Mouse (Mus musculus) adrenal gland, postnatal 25 days (tissue): Measurements from ENCODE around the gene Slc4a5. TPM values are rescaled to one million over a fixed set of nuclear protein-coding genes. Genes with fewer than 3 reads are reported as not detected.
"Not testable (repeated sequence)": the region's sequence is repeated elsewhere in the genome, so short reads cannot be mapped to it uniquely, and the experiment has no call there.

Source experiments
- DNase-seq: peaks from one replicate; pipeline ENCODE4 v3.0.0; 2021; ENCODE audit warnings: mixed read lengths
- total RNA-seq: library from RNA; stranded (reverse); gene quantifications from 2 replicates; pipeline ENCODE4 v1.2.3, GENCODE M21; 2021

Gene Slc4a5
- total RNA-seq, 1 experiment from 2014 or later, result 0.12 TPM

GRCm38 (mm10) chr6:83312021-83312420 is 92.4 kb downstream of the Slc4a5 start:
- DNase-seq, result no peak

DNA sequence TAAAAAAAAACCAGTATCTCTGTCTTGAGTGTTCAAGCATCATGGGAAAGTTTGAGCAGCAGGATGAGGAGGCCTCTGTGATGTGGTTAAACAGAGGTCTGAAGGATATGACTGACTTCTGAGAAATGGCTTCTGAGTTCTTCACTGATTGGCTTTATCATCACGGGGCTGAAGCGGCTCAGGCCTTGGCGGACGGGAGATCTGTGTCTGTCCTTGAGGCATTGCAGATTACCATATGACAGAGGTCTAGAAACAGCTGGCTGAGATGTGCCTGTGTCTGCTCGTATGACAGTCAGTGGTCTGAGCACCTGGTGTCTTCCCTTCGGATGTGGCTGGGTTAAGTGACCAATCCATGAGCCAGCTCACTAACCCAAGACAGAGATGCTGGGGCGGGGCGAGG is 92.9 kb downstream of the Slc4a5 start:
- peak; percentile 25 for DNase-seq

DNA sequence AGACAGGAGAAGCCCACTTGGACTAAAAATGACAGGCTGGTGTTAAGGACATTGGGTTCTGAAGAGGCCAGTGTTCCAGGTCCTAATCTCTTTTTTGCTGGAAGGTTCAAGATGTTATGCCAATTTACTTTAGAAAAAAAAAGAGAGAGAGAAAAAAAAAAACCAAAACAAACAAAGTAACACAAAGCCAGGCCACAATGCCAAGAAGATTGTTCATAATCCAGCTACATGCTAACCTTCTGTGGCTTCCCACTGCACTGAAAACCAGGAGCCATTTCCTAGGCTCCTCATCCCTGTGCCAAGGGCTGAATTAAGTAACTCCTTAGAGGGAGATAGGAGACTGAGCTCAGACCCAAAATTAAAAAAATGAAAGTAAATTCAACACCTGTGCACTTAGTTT is 95.7 kb downstream of the Slc4a5 start:
- no peak for DNase-seq

GRCm38 (mm10) chr6:83316022-83316421 is 96.4 kb downstream of the Slc4a5 start:
- DNase-seq, result no peak

DNA sequence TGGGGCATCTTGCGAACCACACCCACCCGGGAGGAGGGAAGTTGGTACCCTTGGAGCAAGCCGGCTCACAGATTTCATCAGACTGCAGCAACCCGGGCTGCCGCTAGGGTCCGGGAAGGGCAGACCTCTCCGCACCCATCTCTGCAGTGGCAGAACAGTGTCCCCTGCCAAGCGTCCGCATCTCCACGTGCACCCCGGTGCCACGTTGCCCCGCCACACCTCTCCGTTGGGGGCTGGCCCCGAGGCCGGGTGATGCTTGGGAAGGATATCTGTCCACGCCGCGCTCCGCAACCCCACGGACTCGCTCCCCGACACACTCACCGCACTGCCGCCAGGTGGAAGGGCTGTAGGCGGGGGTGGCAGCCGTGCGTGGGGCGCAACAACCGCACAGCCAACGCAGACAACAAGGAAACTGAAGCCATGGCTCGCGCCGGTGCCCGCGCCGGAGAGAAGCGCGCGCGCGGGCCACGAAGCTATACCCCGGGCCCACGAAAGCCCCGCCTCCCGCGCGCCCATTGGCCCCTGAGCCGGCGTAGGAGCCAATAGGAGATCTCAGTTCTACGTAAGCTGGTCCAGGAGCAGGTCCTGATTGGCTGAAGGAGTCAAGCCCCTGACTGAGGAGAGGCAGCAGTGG is 97.6 kb downstream of the Slc4a5 start:
- DNase-seq, result peak; percentile 92

DNA sequence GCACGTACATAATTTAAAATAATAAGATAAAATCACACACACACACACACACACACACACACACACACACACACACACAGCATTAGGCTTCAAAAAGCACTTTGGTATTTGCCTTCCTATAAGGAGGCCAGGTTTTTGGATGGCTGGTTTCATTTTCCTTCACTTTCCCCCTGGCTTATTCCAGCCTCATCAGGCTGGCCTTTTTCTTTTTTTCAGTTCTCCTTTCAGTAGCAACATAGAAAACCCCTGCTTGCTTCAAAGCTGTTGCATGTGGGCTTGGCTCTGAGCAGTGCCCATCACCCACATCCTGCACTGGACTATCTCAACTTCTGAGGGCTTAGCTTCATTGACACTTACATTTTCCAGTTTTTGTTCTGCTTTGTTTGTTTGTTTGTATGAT is 102.3 kb downstream of the Slc4a5 start:
- no peak for DNase-seq

DNA sequence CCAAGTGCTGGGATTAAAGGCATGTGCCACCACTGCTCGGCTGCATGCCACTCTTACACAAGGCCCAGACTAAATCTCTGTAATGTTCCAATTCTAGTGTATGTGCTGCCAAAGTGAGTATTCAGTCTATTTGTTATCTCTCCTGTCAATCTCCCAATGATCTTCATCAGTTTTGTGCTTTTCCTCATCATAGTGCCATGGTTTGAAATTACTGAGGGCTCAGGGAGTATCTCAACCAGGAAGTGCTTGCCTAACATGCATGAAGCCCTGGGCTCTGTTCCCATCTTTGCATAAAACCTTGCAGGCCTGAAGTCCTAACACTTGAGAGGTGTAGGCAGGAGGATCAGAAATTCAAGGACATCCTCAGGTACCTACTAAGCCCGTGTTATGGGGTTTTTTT is 103.2 kb downstream of the Slc4a5 start:
- DNase-seq, result no peak

- no peak for DNase-seq
Observed at GRCm38 (mm10) chr6:83323652-83324419, 104.2 kb downstream of the Slc4a5 start.

DNA sequence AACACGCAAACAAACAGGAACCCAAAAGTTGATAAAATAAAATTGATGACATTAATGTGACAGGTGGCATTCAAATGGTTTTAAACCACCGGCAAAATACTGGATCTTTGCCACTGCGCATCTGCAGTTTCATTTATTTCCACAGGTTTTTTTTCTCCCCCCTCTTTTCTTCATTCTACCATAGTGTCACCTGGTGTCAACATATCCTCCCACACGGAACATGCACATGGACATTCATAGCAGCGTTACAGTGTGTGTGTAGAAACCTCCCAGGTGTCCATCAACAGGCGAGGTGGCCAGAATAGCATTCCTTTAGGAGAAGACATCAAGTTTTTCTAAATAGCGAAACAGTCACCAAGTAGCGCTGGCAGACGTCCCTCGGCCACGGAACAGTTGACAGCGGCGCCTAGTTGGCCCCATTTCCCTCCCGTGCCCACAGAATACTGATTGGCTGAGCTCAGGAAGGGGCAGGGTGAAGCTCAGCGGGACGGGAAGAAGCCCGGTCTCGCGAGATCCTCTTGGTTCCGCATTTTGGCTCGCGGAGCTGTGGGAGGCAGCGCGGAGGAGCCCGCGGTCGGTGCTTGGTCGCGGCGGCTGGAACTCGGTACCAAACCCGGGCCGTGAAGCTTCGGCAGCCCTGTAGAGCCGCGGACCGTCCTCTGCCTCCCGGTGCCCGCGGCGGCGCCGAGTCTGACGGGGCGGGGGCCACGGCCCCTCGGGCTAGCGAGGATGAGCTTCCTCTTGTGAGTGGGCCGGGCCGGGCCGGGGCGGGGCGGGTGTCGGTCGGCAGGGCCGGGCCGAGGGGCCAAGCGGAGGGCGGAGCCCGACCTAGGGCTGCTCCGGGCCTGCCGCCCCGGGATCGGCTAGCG is 106.1 kb downstream of the Slc4a5 start, which contains the start of the genes Mthfd2 and Mob1a:
Gene Mthfd2 (minus strand): TSS at position 384 of the 869 bp plus-strand sequence.
Gene Mob1a (plus strand): TSS at position 492 of the 869 bp plus-strand sequence.
- DNase-seq, result peak; percentile 93

- DNase-seq, result no peak
Observed at GRCm38 (mm10) chr6:83326394-83326736, 106.7 kb downstream of the Slc4a5 start.

DNA sequence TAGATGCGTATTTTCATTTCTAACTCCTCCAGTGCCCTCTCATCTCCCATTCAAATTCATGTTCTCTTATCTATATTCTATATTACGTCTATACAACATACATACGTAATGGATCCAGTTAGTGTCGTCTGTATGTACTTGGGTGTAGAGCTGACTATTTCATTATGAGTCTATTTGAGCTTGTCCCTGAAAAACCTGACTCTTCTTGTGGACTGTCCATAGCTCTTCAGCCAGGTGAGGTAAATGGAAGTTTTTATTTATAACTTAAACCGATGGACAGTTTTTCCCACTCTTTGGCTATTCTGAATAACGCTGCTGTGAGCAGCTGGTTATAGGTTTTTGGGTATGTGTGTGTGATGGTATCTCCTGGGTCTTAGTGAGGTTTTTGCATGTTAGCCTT is 107.1 kb downstream of the Slc4a5 start:
- DNase-seq, result no peak

DNA sequence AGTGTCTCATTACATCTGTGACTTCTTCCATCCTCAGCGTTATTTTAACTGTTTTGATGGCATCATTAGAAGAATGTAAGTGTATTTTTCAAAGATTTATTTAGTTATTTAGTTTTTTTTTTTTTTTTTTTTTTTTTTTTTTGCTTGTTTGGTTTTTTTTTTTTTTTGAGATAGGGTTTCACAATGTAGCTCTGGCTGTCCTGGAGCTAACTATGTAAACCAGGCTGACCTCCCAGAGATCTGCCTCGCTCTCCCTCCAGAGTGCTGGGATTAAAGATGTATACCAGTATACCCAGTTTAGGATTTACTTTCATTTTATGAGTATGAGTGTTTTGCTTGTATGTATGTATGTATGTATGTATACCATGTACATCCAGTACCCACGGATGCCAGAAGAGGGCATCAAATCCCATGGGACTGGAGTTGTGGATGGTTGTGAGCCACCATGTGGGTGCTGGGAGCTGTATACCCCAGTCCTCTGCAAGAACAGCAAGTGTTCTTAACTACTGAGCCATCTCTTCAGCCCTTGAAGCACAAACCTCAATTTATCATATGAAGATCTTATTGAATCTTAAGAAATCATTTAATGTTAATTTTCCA is 108.1 kb downstream of the Slc4a5 start:
- DNase-seq, result no peak

DNA sequence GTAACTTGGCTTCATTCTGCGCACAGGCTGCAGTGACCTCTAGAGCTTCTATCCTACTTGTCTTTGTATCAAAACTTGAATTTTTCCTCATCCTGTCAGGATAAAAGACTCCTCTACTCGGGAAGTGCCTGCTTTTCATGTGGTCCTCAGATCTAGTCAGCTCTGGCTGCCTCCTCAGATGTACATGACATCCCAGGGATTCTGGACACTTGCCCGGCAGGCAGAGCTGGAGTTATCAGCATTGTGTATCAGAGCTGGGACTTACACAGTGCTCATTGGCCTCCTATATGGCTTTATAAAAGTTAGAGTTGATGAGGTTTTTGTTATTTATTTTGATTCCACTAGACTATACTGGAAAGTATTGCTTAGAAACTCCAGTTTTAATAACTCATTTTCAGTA is 121.8 kb downstream of the Slc4a5 start:
- peak; percentile 54 for DNase-seq

- DNase-seq, result no peak
Observed at GRCm38 (mm10) chr6:83342957-83343356, 123.3 kb downstream of the Slc4a5 start.

- DNase-seq, result not testable (repeated sequence)
Observed at GRCm38 (mm10) chr6:83345285-83345684, 125.7 kb downstream of the Slc4a5 start.

- DNase-seq, result no peak
Observed at GRCm38 (mm10) chr6:83347916-83348315, 128.3 kb downstream of the Slc4a5 start.

DNA sequence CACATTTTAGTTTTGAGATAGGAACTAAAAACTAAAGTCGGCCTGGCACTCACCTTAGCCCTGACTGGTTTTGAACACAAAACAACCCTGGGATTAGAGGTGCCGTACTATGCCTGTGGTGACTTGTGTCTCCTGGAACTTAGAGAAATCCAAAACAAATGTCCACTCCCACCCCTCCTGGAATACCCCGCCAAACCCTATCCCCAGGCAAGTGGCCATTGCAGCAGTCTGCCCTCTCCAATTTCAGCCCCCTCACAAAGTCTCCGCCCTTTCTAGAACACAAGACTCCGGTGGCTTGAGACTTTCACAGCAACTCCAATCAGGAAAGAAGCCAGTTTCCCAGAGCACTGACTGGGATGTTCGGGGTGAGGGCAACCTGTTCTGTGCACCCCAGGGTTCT is 129.2 kb downstream of the Slc4a5 start, which contains the start of gene Bola3:
Gene Bola3 (plus strand): TSS at position 275 of the 400 bp plus-strand sequence.
- no peak for DNase-seq

DNA sequence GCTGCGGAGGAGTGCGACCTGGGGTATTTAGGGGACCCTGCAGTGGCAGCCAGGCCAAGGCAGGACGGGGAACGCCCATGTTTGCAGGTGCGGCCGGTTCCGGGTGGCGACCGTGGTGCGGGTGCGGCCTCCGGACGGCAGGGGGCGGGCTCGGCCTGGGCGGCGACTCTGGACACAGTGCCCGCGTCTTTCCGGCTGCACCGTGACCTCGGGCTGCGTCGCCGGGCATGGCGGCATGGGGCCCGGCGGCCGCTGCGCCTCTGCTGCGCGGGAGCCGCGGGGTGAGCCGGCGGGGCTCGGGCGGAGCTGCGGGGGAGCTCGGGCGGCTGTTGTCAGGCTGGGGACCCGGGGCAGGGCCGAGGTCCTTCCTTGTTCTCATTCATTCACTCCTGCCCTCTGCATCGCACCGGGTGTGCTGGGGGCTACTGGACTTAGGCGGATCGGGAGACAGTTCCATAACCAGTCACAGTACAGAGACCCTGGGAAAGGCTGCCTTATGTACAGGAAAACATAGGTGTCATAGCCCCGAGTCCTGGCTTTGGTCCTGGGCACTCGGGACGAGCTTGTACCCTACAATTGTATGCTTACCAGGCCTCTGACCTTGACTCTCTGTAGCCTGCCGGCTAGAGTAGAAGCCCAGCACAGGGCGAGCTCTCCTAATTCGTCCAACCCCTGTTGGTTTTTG is 129.8 kb downstream of the Slc4a5 start:
- peak; percentile 94 for DNase-seq

DNA sequence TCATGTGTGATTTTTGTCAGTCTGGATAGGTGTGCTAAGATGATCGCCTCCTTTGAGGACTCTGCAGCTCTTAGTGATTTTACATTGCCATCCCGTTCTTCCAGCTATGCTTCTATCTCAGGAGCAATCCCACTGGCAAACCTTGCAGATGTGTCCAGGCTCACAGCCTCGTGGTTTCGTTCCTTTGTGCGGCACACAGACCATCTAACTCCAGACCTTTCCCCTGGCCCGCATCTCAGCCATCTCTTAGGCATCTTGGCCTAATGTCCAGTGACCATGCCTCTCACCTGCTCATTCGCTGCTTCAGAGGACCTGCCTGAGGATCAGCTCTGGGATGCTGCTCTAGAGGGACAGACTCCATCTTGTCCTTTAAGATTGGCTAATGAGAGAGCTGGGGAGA is 130.5 kb downstream of the Slc4a5 start:
- DNase-seq, result no peak

DNA sequence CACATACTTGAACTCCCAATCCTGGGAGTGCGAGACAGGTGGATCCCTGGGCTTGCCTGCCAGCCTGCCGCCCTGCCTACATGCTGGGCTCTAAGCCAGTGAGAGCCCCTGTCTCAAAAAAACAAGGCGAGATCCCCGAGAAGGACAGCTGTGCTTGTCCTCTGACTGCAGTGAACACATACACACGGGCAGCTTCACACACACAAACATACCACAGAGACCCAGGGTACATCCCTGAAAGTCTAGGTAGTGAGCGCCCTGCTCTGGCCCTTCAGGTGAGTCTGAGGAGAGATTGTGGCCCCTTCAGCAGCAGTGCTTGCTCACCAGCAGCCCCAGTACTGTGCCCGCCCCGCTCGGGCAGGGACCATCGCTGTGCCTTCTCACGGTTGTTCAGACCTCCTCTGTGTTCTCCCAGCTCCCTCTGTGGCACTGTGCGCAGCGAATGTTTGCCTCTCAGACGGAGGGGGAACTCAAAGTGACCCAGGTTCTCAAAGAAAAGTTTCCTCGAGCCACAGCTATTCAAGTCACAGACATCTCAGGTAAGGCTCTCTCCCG is 131.3 kb downstream of the Slc4a5 start:
- DNase-seq, result no peak

- DNase-seq, result no peak
Observed at GRCm38 (mm10) chr6:83351490-83352160, 132.0 kb downstream of the Slc4a5 start.
